Mouse (Mus musculus) heart, adult 2 months (tissue): ENCODE data around the gene Moap1.

Experiments used
- CTCF ChIP-seq: fragments of 200-600 bp; IDR thresholded peaks from 2 replicates; pipeline ENCODE4 v1.8.1; 2022; ENCODE audit warnings: antibody characterized with exemption, mild to moderate bottlenecking, moderate library complexity
- POLR2A ChIP-seq: fragments of 200-500 bp; IDR thresholded peaks from 2 replicates; pipeline ENCODE4 v1.6.1; 2011; ENCODE audit warnings: mild to moderate bottlenecking, low read depth, low read length, control low read depth; ENCODE audit not compliant: insufficient read depth

DNA sequence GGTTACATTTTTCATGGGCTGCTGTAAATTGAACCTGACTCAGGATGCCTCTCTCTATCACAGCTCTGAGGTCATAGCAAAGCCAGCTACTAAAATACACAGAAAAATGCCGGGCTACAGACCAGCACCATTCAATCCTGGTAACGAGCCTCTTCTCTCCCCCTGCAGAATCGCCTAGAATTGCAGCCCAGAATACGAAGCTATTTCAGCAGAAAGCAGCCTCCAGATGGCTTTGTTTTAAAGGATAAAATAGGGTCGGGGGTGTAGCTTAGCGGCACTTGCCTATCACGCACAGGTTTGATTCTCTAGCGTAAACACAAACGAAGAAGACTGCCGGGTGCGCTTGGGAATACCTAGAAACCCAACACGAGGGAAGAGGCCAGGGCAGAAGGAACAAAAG lies 43.0 kb downstream of the Moap1 start:
- no peak for TF ChIP-seq CTCF
- no peak for TF ChIP-seq POLR2A
